Mouse (Mus musculus) intestine, embryonic 14.5 days (tissue): ENCODE measurements at regions not wholly inside any gene's neighbourhood (a gene's known extent, or its start where the extent isn't known, plus 50 kb on each side); places are given as distances from the start of the nearest gene placed in this dataset.

Experiments used
- ATAC-seq: fragments of 200-750 bp; cut with Nextera tagmentation; replicated peaks from 2 replicates; pipeline ENCODE4 v1.8.0; 2017; ENCODE audit warnings: low read depth, moderate number of reproducible peaks, moderate TSS enrichment, moderate library complexity; ENCODE audit not compliant: low FRiP score, low TSS enrichment
- DNase-seq: peaks from one replicate; pipeline ENCODE4 v3.0.0-alpha.2; 2018; ENCODE audit warnings: low spot score
- H3K27ac ChIP-seq: fragments of 300-500 bp; sonication (generic); 2 replicates; pipeline ENCODE4 v1.5.1; 2014; ENCODE audit warnings: low read depth, mild to moderate bottlenecking, control low read depth
- H3K27me3 ChIP-seq: fragments of 300-500 bp; sonication (generic); replicated peaks from 2 replicates; pipeline ENCODE4 v1.6.1; 2014; ENCODE audit warnings: low read length, control low read depth; ENCODE audit not compliant: control insufficient read depth, insufficient read depth
- H3K36me3 ChIP-seq: fragments of 300-500 bp; sonication (generic); 2 replicates; pipeline ENCODE4 v1.6.1; 2014; ENCODE audit warnings: low read length, control low read depth; ENCODE audit not compliant: control insufficient read depth, insufficient read depth
- H3K4me1 ChIP-seq: fragments of 300-500 bp; sonication (generic); replicated peaks from 2 replicates; pipeline ENCODE4 v1.6.1; 2014; ENCODE audit warnings: low read length, control low read depth, mixed read lengths; ENCODE audit not compliant: control insufficient read depth, insufficient read depth
- H3K4me2 ChIP-seq: fragments of 300-500 bp; sonication (generic); 2 replicates; pipeline ENCODE4 v1.6.1; 2014; ENCODE audit warnings: low read length
- H3K4me3 ChIP-seq: fragments of 300-500 bp; sonication (generic); 2 replicates; pipeline ENCODE4 v1.5.1; 2014; ENCODE audit warnings: low read depth, low read length, control low read depth, mixed read lengths
- H3K9ac ChIP-seq: fragments of 300-500 bp; sonication (generic); 2 replicates; pipeline ENCODE4 v1.6.1; 2014; ENCODE audit warnings: mild to moderate bottlenecking, low read length
- H3K9me3 ChIP-seq: fragments of 300-500 bp; sonication (generic); 2 replicates; pipeline ENCODE4 v1.6.1; 2016; ENCODE audit warnings: low read length, control low read depth; ENCODE audit not compliant: control insufficient read depth
- WGBS: fragments of 180-500 bp; shearing (Covaris S2); extraction: QIAGEN DNeasy Blood & Tissue Kit; methylation state at CpG from one replicate; pipeline ENCODE4 v1.1.7; 2014; 5-methylcytosine and 5-hydroxymethylcytosine counted together

- ATAC-seq (no peak), DNase-seq (no peak)
- no peak overlapping the region for H3K4me2 ChIP-seq
- 0 out of 2 replicates have a peak, but pooled peaks cover 3% of the 10 kb centered on the region for H3K9me3 ChIP-seq
- WGBS: 93% methylated on average over 6 of the region's 6 CpGs
- H3K27me3 ChIP-seq: no peaks in the 10 kb centered on the region
- no peak overlapping the region for H3K4me3 ChIP-seq
- H3K27ac ChIP-seq: no peak overlapping the region
- peaks cover 8% of the 10 kb centered on the region for H3K4me1 ChIP-seq
- H3K36me3 ChIP-seq: no peaks in the 10 kb centered on the region
- H3K9ac ChIP-seq: no peak overlapping the region
Measured at GRCm38 (mm10) chr8:34452811-34453210, 341.3 kb upstream of the Gm10131 start.

GRCm38 (mm10) chr8:34451211-34452000 lies 339.9 kb upstream of the Gm10131 start:
- Histone ChIP-seq H3K9ac (no peak overlapping the region), H3K9me3 (0 out of 2 replicates have a peak, but pooled peaks cover 3% of the 10 kb centered on the region), H3K27ac (no peak overlapping the region), H3K4me3 (no peak overlapping the region), H3K4me2 (no peak overlapping the region), H3K27me3 (no peaks in the 10 kb centered on the region), H3K4me1 (peaks cover 11% of the 10 kb centered on the region), H3K36me3 (no peaks in the 10 kb centered on the region)
- no peak for DNase-seq
- WGBS: 35% methylated on average over 6 of the region's 6 CpGs
- ATAC-seq: no peak

GRCm38 (mm10) chr8:34449391-34450044 lies 338.0 kb upstream of the Gm10131 start:
- 76% methylated on average over 11 of the region's 11 CpGs for WGBS
- Histone ChIP-seq H3K27ac (no peak overlapping the region), H3K4me1 (peaks cover 11% of the 10 kb centered on the region), H3K4me2 (no peak overlapping the region), H3K4me3 (no peak overlapping the region), H3K36me3 (no peaks in the 10 kb centered on the region), H3K9me3 (0 out of 2 replicates have a peak, but pooled peaks cover 3% of the 10 kb centered on the region), H3K27me3 (no peaks in the 10 kb centered on the region), H3K9ac (no peak overlapping the region)
- no peak for DNase-seq
- no peak for ATAC-seq

- Histone ChIP-seq H3K4me3 (no peak overlapping the region), H3K9me3 (0 out of 2 replicates have a peak, but pooled peaks cover 2% of the 10 kb centered on the region), H3K9ac (no peak overlapping the region), H3K4me2 (peak overlapping the region; percentile 37), H3K27me3 (no peaks in the 10 kb centered on the region), H3K4me1 (peaks cover 11% of the 10 kb centered on the region), H3K36me3 (no peaks in the 10 kb centered on the region), H3K27ac (peak overlapping the region; percentile 86)
- ATAC-seq (0 out of 2 replicates have a peak, but pooled peaks have one; percentile 38), DNase-seq (peak; percentile 65)
- 20% methylated on average over 18 of the region's 18 CpGs for WGBS
Measured at GRCm38 (mm10) chr8:34447880-34448830, 336.6 kb upstream of the Gm10131 start.

- no peak for DNase-seq
- Histone ChIP-seq H3K4me2 (no peak overlapping the region), H3K27ac (no peak overlapping the region), H3K4me1 (peaks cover 2% of the 10 kb centered on the region), H3K27me3 (no peaks in the 10 kb centered on the region), H3K36me3 (no peaks in the 10 kb centered on the region), H3K4me3 (no peak overlapping the region), H3K9ac (no peak overlapping the region), H3K9me3 (no peaks in the 10 kb centered on the region)
- WGBS: 78% methylated on average over 3 of the region's 3 CpGs
- ATAC-seq: no peak
Measured at GRCm38 (mm10) chr8:34442688-34443087, 331.2 kb upstream of the Gm10131 start.

- H3K27me3 ChIP-seq: no peaks in the 10 kb centered on the region
- no peak overlapping the region for H3K4me3 ChIP-seq
- H3K9ac ChIP-seq: no peak overlapping the region
- no peaks in the 10 kb centered on the region for H3K9me3 ChIP-seq
- H3K27ac ChIP-seq: no peak overlapping the region
- ATAC-seq: no peak
- no peaks in the 10 kb centered on the region for H3K4me1 ChIP-seq
- H3K4me2 ChIP-seq: no peak overlapping the region
- no peaks in the 10 kb centered on the region for H3K36me3 ChIP-seq
- no peak for DNase-seq
- WGBS: 81% methylated on average over 3 of the region's 3 CpGs
Measured at GRCm38 (mm10) chr8:34441756-34442155, 330.2 kb upstream of the Gm10131 start.

GRCm38 (mm10) chr8:34440771-34441170 lies 329.2 kb upstream of the Gm10131 start:
- H3K27ac ChIP-seq: no peak overlapping the region
- 75% methylated on average over 4 of the region's 4 CpGs for WGBS
- no peak overlapping the region for H3K4me2 ChIP-seq
- ATAC-seq: no peak
- no peaks in the 10 kb centered on the region for H3K27me3 ChIP-seq
- no peak overlapping the region for H3K9ac ChIP-seq
- H3K4me3 ChIP-seq: no peak overlapping the region
- no peaks in the 10 kb centered on the region for H3K9me3 ChIP-seq
- H3K4me1 ChIP-seq: no peaks in the 10 kb centered on the region
- DNase-seq: no peak
- H3K36me3 ChIP-seq: no peaks in the 10 kb centered on the region

GRCm38 (mm10) chr8:34438771-34439170 lies 327.2 kb upstream of the Gm10131 start:
- DNase-seq (no peak), ATAC-seq (no peak)
- Histone ChIP-seq H3K4me2 (no peak overlapping the region), H3K27me3 (no peaks in the 10 kb centered on the region), H3K36me3 (no peaks in the 10 kb centered on the region), H3K4me3 (no peak overlapping the region), H3K4me1 (no peaks in the 10 kb centered on the region), H3K27ac (no peak overlapping the region), H3K9me3 (no peaks in the 10 kb centered on the region), H3K9ac (no peak overlapping the region)
- WGBS: 76% methylated on average over 2 of the region's 2 CpGs
